Mouse (Mus musculus) C2C12 (cell line): ENCODE data around the gene Bahd1. TPM values are rescaled to one million over a fixed set of nuclear protein-coding genes. Genes with fewer than 3 reads are reported as not detected.

ENCODE experiments used
- H3K27me3 ChIP-seq: one replicate; pipeline ENCODE4 v1.6.1; 2011; ENCODE audit not compliant: control insufficient read depth, insufficient read depth, insufficient read length
- H3K36me3 ChIP-seq: one replicate; pipeline ENCODE4 v1.6.1; 2011; ENCODE audit not compliant: control insufficient read depth, insufficient read depth
- H3K4me3 ChIP-seq: one replicate; pipeline ENCODE4 v1.5.1; 2011; ENCODE audit warnings: mild to moderate bottlenecking, control low read depth; ENCODE audit not compliant: poor library complexity, insufficient read depth, severe bottlenecking
- H3K79me2 ChIP-seq: one replicate; pipeline ENCODE4 v1.6.1; 2011; ENCODE audit not compliant: control insufficient read depth, insufficient read depth
- H3K79me3 ChIP-seq: one replicate; pipeline ENCODE4 v1.6.1; 2011; ENCODE audit warnings: low read depth, control low read depth
- H3ac ChIP-seq: one replicate; pipeline ENCODE3; 2011; ENCODE audit warnings: low read depth; ENCODE audit not compliant: control insufficient read depth, insufficient read length
- CEBPB ChIP-seq: IDR thresholded peaks from one replicate; pipeline ENCODE4 v1.6.1; 2011; ENCODE audit warnings: low read depth, mild to moderate bottlenecking, control low read depth, moderate library complexity
- CTCF ChIP-seq: IDR thresholded peaks from one replicate; pipeline ENCODE4 v1.5.1; 2011; ENCODE audit not compliant: control insufficient read depth, insufficient read depth, insufficient read length
- FOSL1 ChIP-seq: IDR thresholded peaks from one replicate; pipeline ENCODE4 v1.8.0; 2011; ENCODE audit warnings: mild to moderate bottlenecking, low read length; ENCODE audit not compliant: poor library complexity, insufficient read depth, severe bottlenecking
- MAX ChIP-seq: IDR thresholded peaks from one replicate; pipeline ENCODE4 v1.6.1; 2011; ENCODE audit warnings: mild to moderate bottlenecking, control low read depth
- MYOD1 ChIP-seq: IDR thresholded peaks from one replicate; pipeline ENCODE4 v1.6.1; 2011; ENCODE audit warnings: low read depth; ENCODE audit not compliant: control insufficient read depth, insufficient read length
- MYOG ChIP-seq: IDR thresholded peaks from one replicate; pipeline ENCODE4 v1.6.1; 2011; ENCODE audit not compliant: control insufficient read depth, insufficient read length; ENCODE audit errors: extremely low read depth
- USF1 ChIP-seq: IDR thresholded peaks from one replicate; pipeline ENCODE4 v1.6.1; 2011; ENCODE audit warnings: low read depth, mild to moderate bottlenecking, control low read depth, moderate library complexity
- polyA plus RNA-seq: library from polyadenylated mRNA; unstranded; fragments of >200 nt; fragmentation: generic; extraction: Trizol; gene quantifications from one replicate; pipeline ENCODE4 v1.2.1, GENCODE M21; 2012; ENCODE audit warnings: missing spikeins

Bahd1 gene
- polyA plus RNA-seq, 1 experiment: 8.6 TPM

- Histone ChIP-seq H3K79me2 (no peaks in the 10 kb centered on the region), H3K79me3 (no peaks in the 10 kb centered on the region), H3ac (no peak overlapping the region), H3K4me3 (no peak overlapping the region), H3K27me3 (no peaks in the 10 kb centered on the region), H3K36me3 (no peaks in the 10 kb centered on the region)
- TF ChIP-seq MAX (no peak), CTCF (no peak), CEBPB (no peak), MYOG (no peak), MYOD1 (no peak), USF1 (no peak), FOSL1 (no peak)
Observed at GRCm38 (mm10) chr2:118959644-118960043, 59.5 kb downstream of the Bahd1 start.

GRCm38 (mm10) chr2:118960413-118960812, 60.2 kb downstream of the Bahd1 start:
- no peaks in the 10 kb centered on the region for H3K36me3 ChIP-seq
- TF ChIP-seq MYOD1 (no peak), CTCF (no peak), MYOG (no peak), USF1 (no peak), MAX (no peak), CEBPB (no peak), FOSL1 (no peak)
- H3K4me3 ChIP-seq: no peak overlapping the region
- no peaks in the 10 kb centered on the region for H3K79me3 ChIP-seq
- no peaks in the 10 kb centered on the region for H3K79me2 ChIP-seq
- no peaks in the 10 kb centered on the region for H3K27me3 ChIP-seq
- H3ac ChIP-seq: no peak overlapping the region

- Histone ChIP-seq H3K4me3 (no peak overlapping the region), H3K79me3 (no peaks in the 10 kb centered on the region), H3K27me3 (no peaks in the 10 kb centered on the region), H3K36me3 (no peaks in the 10 kb centered on the region), H3K79me2 (no peaks in the 10 kb centered on the region), H3ac (no peak overlapping the region)
- TF ChIP-seq CTCF (no peak), FOSL1 (peak; percentile 53), MYOD1 (no peak), MAX (peak; percentile 72), CEBPB (peak; percentile 91), USF1 (peak; percentile 35), MYOG (no peak)
Observed at GRCm38 (mm10) chr2:118961546-118961945, 61.4 kb downstream of the Bahd1 start.

GRCm38 (mm10) chr2:118963007-118963675, 63.0 kb downstream of the Bahd1 start:
- H3K27me3 ChIP-seq: no peaks in the 10 kb centered on the region
- TF ChIP-seq CEBPB (no peak), CTCF (no peak), FOSL1 (no peak), MYOG (no peak), MAX (no peak), MYOD1 (no peak), USF1 (no peak)
- no peaks in the 10 kb centered on the region for H3K79me3 ChIP-seq
- H3K36me3 ChIP-seq: no peaks in the 10 kb centered on the region
- no peaks in the 10 kb centered on the region for H3K79me2 ChIP-seq
- H3ac ChIP-seq: no peak overlapping the region
- no peak overlapping the region for H3K4me3 ChIP-seq

GRCm38 (mm10) chr2:118963676-118964012, 63.5 kb downstream of the Bahd1 start:
- H3K79me3 ChIP-seq: no peaks in the 10 kb centered on the region
- TF ChIP-seq FOSL1 (no peak), MAX (no peak), MYOG (no peak), USF1 (no peak), CEBPB (no peak), CTCF (no peak), MYOD1 (no peak)
- no peak overlapping the region for H3ac ChIP-seq
- no peaks in the 10 kb centered on the region for H3K36me3 ChIP-seq
- no peak overlapping the region for H3K4me3 ChIP-seq
- no peaks in the 10 kb centered on the region for H3K79me2 ChIP-seq
- no peaks in the 10 kb centered on the region for H3K27me3 ChIP-seq

GRCm38 (mm10) chr2:118969585-118970147, 69.5 kb downstream of the Bahd1 start:
- Histone ChIP-seq H3ac (no peak overlapping the region), H3K4me3 (no peak overlapping the region), H3K79me2 (no peaks in the 10 kb centered on the region), H3K27me3 (no peaks in the 10 kb centered on the region), H3K79me3 (no peaks in the 10 kb centered on the region), H3K36me3 (no peaks in the 10 kb centered on the region)
- TF ChIP-seq MAX (no peak), FOSL1 (no peak), MYOD1 (no peak), USF1 (no peak), CEBPB (no peak), MYOG (no peak), CTCF (no peak)
